Mouse (Mus musculus) spleen, postnatal 4 days (tissue): Measurements from ENCODE around the gene Als2.

Experiments
- DNase-seq, 2 experiments: peaks; one replicate each; pipeline ENCODE4 v3.0.0; 2022; ENCODE audit warnings: low spot score in 2 of 2

The Als2 gene

DNA sequence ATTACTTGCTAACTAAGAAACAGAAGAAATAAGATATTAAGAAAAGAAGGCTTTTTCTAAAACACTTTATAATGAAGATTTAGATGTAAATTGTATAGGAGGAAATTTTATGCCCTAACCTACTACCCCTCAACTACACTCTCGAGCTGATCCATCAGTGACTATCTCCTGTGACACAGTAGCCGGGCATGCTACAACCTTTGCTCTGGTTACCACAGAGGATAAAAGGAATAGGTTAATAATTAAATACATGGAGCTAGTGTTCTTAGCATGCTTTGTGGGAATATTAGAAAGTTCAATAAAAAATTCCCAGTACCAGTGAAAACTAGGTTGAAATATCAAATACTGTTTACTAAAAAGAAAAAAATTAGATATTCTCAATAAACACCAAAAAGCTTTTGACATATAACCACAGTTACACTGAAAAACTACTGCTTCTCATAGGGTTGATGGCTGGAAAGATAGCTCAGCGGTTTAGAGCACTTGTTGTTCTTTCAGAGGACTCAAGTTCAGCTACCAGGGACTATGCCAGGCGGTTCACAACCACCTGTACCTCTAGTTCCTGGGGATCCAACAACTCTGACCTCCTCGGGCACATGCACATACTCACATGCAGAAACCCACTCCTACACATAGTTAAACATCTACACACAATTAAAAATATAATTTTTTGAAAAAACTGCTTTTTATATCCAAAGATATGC is 24.8 kb downstream of the Als2 start:
- no peak for DNase-seq

DNA sequence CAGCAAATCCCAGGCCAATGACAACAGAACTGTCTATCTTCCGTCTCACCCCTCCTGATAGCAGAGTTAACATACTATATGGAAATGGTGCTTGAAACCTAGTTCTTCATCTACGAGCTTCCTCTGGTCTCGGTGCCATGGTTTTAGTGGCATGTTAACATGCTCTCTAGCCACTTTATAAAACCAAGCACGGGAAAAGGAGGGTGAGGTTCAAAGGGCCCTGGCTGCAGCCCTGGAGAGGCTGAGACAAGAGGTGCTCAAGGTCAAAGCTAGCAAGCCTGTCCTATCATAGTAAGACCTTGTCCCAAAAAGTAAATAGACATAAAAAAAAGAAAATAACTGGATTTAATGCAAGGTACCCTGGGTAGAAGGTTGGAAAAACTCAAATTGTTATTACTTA is 25.4 kb downstream of the Als2 start:
- DNase-seq, result no peak

DNA sequence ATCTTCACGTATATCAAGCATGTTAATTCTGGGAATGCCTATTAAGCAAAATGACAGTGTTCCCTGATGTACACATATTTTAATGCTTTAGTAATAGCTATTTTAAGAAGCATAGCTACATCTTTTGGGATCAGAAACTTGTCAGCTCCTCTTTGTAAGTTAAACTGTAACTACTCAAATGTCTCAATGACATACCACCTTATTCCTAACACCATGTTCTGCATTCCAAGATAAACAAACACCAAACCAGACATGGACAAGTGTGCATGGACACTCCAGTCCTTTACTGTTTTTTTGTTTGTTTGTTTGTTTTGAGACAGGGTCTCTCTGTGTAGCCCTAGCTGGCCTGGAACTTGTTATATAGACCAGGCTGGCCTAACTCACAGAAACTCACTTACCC is 28.7 kb downstream of the Als2 start:
- DNase-seq, result no peak

DNA sequence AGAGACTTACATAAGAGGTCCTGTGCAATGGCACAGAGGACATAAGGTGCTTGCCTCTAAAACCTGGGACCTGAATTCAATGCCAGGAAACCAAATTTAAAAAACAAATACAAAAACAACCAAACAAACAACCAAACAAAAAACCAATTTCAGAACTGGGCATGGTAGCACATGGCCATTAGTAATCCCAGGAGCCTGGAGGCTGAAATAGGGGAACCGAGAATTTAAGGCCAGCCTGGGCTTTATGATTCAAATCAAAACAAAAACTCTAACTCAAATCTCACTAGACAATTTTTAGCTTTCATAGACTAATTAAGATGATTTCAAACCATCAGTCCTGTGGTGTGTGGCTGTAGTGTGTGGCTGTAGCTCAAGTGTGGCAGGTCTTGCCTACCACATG is 32.5 kb downstream of the Als2 start:
- no peak for DNase-seq

DNA sequence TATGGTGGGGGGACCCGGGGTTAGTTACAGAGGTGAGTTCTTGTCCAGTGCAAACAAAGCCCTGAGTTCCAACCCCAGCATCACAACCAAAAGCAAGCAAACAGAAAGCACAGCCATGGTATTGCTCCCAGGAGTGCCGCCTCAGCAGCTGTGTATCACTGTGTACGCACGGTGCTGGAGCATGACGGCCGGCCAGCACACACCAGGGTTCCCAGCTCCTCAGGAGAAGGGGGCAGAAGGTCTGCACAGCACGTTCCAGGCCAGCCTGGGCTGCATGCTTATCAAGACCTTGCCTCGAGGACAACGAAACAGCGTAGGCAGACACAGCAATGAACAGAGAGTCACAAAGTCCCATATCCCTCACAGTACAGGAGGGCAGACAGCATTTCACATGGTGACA is 34.7 kb downstream of the Als2 start:
- no peak for DNase-seq

DNA sequence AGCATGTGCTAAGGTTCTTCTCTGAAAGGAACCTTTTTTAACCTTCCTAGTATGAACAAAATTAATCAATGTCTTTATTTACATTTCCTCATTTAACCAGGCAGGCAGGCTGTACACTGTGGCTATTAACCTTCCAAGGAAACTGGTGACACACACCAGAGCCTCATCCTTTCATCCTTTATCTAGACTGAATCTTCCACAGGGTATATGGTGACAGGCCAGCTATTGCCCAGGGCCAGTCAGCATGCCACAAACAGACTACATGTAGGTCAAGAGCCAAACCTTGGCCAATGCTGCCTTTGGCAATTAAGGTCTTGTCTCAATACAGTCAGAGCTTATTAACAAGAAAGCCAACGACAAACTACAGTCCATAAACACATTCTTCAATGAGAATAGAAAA is 35.5 kb downstream of the Als2 start:
- DNase-seq, result no peak

DNA sequence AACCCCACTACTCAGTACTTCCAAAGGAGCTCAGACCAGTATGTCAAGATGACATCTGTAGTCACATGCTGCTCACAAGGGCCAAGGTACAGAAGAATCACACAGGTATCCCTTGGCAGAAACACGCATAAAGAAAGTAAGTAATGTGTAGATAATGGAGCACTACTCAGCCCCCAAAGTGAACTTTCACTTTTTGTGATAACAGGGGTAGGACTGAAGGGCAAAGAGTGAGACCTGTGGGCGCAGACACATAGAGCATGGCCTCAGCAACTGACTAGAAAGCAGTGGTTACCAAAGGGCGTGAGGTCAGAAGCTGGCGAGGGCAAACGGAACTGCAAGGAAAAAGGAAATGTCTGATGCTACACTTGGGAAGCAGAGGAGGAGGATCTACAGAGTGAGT is 36.1 kb downstream of the Als2 start:
- no peak for DNase-seq

DNA sequence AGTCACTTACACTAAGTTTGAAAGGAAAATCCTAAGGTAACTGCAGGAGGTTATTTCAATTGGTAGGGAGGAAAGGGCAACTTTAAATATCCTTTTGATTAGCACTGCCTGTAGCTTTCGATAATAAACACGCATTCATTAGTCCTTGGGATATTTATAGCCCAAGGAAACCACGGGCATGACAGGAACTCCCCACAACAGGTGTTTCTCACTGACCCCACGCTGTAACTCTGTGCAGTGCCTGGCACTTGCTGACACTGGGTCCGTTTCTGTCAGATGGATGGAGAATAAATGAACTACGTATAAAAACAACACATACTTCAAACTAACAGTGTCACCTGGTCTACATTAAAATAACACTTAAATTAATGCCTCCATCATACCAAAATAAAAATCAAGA is 42.1 kb downstream of the Als2 start:
- DNase-seq, result no peak

DNA sequence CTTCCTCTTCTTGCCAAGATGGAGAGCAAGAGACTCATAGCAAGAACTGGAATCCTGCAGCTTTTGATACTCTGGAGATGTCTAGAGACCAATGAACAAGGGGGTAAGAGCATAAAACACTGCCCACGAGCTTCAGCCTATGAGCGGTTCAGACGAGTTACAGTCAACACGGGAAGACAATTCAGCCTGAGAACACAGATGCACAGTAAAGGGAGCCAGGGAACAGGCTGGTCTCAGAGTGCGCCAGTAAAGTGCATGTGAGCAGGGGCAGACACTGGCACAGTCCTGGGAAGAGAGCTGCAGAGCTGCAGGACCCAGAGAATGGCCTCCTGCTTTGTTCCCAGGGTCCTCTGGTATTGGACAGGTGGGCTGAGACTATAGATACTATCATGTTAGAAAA is 49.2 kb downstream of the Als2 start:
- DNase-seq, result no peak

DNA sequence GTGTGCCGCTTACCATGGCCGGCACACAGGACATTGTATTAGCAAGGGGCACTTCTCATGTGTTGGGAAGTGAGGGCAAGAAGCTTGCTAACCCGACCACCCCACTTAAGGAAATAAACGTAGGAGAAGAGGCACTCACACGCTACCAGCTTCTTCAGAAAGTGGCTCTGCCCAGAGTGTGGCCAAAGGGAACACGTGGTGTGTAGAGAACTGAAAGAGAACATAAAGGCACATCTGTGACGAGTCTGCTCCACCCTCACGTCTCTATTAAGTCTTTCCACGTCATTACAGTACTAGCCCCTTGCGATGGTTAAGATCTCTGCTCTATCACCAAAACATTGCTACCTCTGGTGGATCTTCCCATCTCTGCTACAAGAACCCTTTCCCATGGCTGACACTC is 50.7 kb downstream of the Als2 start:
- no peak for DNase-seq

DNA sequence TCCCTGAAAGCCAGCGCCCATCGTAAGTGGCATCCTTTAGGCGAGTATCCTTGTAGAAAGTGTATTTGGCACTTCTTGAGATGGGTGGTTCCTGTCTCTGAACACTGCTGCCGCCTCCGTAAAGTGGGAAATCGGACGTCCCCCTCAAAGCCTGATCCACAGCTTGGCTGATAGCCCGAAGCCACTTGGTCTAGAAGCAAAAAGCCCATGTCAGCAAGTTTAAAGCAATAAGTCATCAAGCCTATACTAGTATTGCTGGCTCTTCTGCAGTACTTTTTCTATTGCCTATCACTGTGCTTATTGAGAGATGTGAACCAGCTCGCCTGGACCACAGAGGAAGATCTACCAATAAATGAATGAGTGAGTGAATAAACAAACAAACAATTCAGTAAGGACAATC is 51.6 kb downstream of the Als2 start:
- no peak for DNase-seq

DNA sequence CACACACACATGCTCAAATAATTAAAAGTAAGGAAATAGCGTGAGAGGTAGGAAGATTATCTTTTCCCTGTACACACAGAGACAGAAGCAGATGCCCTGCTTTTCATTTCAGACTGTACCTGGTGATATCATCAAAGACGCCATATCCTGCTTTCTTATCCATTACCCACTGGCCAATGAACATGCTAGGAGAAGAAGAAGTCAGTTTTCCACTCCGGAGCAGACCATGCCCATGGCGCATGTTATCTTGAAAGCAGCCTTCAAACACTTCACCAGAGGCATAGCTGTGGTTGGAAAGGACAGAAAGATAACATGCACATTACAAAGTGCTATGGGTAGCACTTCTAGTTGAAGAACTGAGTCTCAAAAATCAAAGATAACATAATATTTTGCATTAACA is 54.0 kb downstream of the Als2 start:
- no peak for DNase-seq

DNA sequence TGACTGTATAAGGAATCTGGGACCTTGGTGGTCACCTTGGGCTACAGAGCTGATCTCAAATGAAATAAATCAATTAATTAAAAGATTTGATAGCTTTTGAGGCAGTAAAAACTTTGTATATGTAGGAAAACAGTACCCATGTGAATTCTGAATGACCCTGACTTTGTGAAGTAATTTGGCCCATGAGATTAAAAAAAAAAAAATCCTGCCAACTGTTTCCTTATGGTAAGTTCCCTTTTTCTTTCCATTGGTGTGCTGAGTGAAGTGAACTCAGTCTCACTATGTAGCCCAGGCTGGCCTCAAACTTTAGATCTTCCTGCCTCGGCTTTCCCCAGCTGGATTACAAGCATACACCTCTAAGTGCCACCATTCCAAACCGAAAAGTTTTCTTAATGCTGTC is 54.7 kb downstream of the Als2 start:
- no peak for DNase-seq

DNA sequence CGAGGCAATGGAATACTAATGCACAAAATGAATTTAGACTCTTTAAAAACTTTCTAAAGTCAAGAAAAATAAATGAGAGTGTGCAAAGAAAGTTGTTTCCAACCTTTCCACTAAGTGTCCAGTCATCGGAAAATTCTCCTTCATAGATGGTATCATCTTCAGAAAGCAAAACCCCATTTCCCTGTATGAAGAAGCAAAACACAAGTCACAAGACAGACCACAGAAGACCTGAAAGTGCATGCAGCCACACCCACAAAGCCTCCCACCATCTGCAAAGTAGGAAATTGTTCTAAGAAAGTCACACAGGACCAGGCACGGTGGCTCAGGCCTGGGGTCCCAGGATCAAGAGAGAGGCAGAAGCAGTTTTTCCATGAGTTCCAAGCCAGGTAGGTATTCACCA is 57.0 kb downstream of the Als2 start:
- no peak for DNase-seq

DNA sequence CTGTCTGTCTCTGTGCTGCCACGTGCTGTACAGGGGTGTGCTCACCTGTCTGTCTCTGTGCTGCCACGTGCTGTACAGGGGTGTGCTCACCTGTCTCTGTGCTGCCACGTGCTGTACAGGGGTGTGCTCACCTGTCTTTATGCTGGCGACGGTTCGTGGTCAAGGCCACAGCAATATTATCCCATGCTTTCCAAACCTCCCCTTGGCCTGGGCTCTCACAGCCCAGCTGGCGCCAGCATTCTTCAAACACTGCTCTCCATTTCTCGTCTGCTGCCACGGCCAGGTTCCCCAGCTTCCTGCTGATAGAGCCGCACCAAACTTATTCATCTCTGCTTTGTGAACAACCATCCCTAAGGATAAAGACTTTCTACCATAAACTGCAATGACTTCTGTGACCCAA is 58.6 kb downstream of the Als2 start:
- no peak for DNase-seq

DNA sequence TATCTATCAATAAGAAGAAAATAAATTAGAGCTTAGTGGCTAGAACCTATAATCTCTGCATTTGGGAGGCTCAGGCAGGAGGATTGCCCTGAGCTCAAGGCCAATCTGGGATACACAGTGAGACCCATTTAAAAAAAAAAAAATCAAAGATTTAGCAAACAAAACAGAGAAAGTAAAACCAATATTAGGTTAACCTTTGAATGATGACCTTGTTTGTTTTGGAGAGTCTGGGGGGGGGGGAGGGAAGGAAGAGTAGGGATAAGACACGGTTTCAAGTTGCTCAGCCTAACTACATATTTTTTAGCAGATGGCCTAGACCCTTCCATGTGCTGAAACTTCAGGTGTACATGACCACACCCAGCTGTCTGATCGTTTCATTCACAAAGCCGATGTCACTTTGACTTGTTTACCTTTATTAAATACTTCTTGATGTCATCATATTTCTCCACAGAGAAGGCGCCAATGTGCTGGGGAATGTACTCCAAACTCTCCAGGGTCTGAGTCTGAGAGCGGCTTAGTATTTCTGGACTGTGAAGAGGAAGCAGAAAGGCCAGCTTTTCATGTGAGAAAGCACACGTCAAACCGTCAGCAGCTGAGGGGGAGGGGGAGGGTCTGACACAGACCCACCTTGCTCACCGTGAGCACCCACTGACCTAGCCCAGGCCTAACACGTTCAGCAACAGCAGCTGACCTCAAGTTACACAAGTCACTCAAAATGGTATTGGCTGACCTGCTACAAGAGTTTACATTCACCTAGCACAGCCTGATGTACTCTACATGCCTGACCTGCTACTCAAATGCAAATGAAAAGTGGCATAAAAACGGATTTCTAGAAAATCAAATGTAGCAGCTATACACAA is 62.3 kb downstream of the Als2 start:
- DNase-seq, result no peak

DNA sequence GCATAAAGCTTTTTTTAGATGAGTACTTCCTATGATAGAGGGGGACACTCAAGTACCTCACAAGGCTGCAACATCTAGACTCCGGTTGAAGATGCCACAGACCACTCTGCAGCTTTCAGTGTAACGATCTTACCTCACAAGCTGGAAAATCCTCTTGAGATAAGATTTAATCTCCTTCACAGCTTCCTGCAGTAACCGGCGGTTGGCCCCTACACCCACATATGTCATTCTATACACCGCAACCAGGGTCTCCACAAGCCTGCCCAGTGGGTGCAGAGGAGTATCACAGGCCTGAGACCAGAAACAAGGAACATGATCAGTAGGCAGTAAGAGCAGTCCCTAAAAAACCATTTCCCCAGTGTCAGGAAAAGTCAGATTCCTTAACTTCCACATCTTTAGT is 64.0 kb downstream of the Als2 start:
- no peak for DNase-seq

DNA sequence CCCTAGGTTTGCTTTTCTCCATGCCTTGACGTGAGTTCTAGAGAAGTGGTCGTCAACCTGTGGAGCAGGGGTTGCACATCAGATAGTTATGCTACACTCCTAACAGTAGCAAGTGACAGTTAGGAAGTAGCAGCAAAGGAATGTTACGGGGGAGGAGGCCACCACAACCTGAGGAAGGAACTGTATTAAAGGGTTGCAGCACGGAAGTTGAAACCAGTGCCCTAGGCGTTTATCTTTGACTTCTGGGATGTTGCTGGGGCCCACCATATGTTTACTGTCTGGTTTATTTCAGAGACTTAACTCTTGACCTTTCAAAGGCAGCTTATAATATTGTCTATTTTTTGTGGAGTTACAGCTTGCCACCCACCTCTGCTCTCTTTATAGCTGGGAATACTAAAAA is 65.2 kb downstream of the Als2 start:
- no peak for DNase-seq

DNA sequence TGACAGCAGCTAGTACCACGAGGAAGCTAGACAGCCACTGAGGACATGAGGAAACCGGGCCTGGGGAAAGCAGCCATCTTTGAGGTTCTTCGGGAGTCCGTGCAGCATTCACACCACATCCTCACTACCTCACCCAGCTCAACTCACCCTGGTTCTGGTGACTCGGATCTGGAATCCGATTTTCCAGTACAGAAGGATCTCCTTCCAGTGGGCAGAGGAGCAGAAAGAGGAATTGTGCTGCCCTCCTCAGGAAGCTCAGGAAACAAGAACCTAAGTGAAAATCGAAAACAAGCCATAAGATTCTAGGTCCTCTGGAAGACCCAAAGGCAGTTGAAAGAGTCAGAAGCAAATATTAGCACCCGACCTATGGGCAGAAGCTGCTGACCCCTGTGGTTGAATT is 66.7 kb downstream of the Als2 start:
- DNase-seq, result no peak

DNA sequence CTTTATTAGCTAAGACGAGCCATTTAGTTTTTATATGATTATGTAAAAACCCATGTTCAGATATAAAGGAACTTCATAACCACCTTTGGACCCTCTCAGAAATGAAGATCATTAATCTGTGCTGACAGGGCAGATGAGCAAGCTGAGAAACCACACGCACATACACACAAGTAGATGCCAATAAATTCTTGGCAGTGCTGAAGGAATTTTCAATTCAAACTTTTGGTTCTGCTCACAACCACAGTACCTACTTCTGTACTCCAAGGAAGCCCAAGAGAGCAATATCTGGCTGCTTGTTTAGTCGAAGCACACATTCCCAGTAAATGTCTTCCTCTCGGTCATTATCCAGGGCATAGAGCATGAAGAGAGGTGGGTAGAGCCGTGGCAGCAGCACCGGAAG is 67.4 kb downstream of the Als2 start:
- no peak for DNase-seq

DNA sequence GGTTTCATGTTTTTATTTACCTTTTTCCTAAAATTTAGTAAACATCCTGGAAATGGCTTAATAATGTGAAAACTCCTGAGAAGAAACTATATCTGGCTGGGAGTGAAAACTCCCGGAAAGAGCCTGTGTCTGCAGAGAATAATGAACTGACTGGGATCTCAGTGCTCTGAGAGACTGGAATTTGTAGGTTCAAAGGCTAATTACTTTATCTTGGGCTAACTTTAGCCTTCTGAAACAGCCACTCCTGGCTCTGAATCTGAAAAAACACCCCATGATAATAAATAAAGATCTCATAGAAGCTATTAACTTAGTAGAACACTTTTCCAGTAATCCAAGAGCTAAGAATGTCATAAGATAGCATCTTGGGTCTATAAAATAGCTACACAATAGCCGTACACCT is 68.5 kb downstream of the Als2 start:
- no peak for DNase-seq

DNA sequence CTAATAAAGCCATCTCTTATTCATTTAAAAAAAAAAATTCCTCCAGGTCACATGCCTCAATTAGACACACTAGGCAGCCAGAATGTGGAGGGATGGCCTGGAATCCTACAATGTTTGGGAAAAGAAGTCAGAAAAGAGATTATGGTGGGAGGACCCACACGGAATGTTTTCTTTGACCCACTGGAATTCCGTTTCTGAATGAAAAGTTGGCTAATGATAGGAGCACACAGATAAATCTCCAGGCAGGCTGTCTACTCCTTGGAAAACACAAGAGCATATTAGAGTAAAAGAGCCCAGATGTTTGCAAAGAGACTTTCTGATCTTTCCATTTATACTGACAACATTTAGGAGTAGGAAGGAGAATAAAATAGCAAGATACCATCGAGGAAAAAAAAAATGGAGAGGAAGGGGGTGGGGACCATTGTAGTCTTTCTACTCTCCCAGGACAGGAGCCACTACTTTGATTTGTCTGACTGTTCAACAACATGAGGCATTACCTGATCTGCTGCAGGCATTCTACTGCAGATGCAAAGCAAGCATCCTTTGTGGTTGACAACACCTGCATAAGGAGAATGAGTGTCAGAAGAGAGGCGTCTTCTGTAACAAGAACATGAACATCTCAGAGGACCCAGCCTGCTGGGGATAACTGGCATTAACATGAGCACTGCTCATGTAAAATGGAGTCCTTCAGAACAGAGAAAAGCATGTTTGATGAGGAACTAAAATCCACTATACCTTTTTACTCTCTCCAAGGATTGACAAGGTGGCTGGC is 69.2 kb downstream of the Als2 start:
- no peak for DNase-seq
